Mouse (Mus musculus): ENCODE data around the gene Ctnna2. TPM values are rescaled to one million over a fixed set of nuclear protein-coding genes. Genes with fewer than 3 reads are reported as not detected.

Ctnna2 gene
- total and polyA plus RNA-seq, 3 experiments, result 0.11 TPM; not detected in 2

DNA sequence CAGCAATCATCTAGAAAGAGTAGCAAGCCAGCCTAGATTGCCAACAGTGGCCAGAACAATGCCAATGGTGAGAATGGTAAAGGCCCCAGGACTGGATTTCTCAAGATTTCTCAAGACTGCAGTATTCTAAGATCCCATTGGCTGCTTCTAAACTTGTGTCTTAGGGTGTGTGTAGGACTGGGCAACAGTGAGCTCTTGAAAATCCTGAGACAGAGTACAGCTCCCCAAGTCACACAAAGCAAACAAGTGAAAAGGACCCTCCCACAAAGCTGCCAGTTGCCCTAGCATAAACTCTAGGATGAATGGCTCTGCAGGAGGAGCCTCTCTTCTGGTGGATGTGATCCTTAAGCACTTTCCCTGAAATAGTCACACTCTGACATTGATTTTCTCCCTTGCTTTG lies 235.8 kb downstream of the Ctnna2 start:
- TF ChIP-seq POLR2AphosphoS5 (IDR thresholded peaks at IDR 0.05; ENCODE audit: insufficient replicate concordance, low read depth, low read length), result no peak
- no peak for TF ChIP-seq CTCF (IDR thresholded peaks at IDR 0.05; ENCODE audit: low read depth, low read length)
- TF ChIP-seq TAL1 (conservative IDR thresholded peaks at IDR 0.05; ENCODE audit: low read depth, low read length), result no peak
- TF ChIP-seq GATA1 (IDR thresholded peaks at IDR 0.05; ENCODE audit: borderline replicate concordance, low read length), result no peak
- no peak for TF ChIP-seq GATA2 (IDR thresholded peaks at IDR 0.05; ENCODE audit: borderline replicate concordance, low read depth, low read length)
- no peak for ATAC-seq (ENCODE audit: extremely low read depth, insufficient number of reproducible peaks, low FRiP score, poor library complexity, severe bottlenecking)
- 0 out of 2 replicates have a peak, but pooled peaks cover 1% of the 10 kb centered on the region for H3K9me3 ChIP-seq (replicated peaks)
- no peaks in the 10 kb centered on the region for H3K27me3 ChIP-seq (ENCODE audit: insufficient read depth, low read length)
- no peaks in the 10 kb centered on the region for H3K36me3 ChIP-seq (replicated peaks)
- H3K4me1 ChIP-seq (ENCODE audit: insufficient read depth, low read depth, low read length), result no peaks in the 10 kb centered on the region
- no peak overlapping the region for H3K4me3 ChIP-seq (ENCODE audit: low read depth, low read length)
- DNase-seq (ENCODE audit: low spot score), result no peak

DNA sequence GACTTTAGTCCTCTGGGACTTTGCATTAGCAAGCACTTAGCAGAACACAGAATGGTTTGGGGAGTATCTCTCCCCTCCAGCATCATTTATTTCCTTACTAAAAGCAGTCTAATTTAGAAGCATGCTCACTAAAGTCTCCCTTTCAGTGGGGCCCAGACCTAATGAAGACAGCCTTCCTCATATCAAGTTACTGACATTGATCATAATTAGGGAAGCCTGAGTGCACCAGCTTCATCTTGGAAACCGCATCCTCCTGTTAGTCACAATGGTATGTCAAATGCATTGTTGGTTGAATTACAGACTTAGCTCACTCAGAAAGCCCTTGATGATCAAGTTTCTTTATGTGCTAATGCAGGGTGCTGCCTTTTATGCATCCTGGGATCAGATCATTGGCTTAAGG lies 236.5 kb downstream of the Ctnna2 start:
- Histone ChIP-seq H3K4me3 (ENCODE audit: low read depth, low read length) (no peak overlapping the region), H3K36me3 (replicated peaks) (no peaks in the 10 kb centered on the region), H3K4me1 (ENCODE audit: insufficient read depth, low read depth, low read length) (no peaks in the 10 kb centered on the region), H3K9me3 (replicated peaks) (no peaks in the 10 kb centered on the region), H3K27me3 (ENCODE audit: insufficient read depth, low read length) (no peaks in the 10 kb centered on the region)
- ATAC-seq (ENCODE audit: extremely low read depth, insufficient number of reproducible peaks, low FRiP score, poor library complexity, severe bottlenecking) (no peak), DNase-seq (ENCODE audit: low spot score) (no peak)
- TF ChIP-seq CTCF (IDR thresholded peaks at IDR 0.05; ENCODE audit: low read depth, low read length) (no peak), TAL1 (conservative IDR thresholded peaks at IDR 0.05; ENCODE audit: low read depth, low read length) (no peak), GATA1 (IDR thresholded peaks at IDR 0.05; ENCODE audit: borderline replicate concordance, low read length) (no peak), GATA2 (IDR thresholded peaks at IDR 0.05; ENCODE audit: borderline replicate concordance, low read depth, low read length) (no peak), POLR2AphosphoS5 (IDR thresholded peaks at IDR 0.05; ENCODE audit: insufficient replicate concordance, low read depth, low read length) (no peak)

DNA sequence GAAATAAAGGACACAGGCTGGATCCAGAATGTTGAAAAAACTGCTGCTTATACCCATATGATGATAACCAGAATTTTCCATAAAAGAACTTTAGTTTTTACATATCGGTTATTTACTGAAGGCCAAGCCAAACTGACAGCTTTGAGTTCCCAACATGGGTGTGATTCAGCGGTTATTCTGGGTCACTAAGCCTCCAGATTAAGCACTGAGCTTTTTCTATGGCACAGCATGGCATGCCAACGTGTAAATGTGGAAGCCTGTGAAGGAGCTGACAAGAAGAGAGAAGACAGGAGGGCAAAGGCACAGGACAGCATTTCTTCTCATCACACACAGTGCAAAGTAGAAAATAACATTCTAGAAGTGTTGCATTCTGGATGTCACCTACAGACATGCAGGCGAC lies 240.9 kb downstream of the Ctnna2 start:
- ATAC-seq (ENCODE audit: extremely low read depth, insufficient number of reproducible peaks, low FRiP score, poor library complexity, severe bottlenecking) (no peak), DNase-seq (ENCODE audit: low spot score) (no peak)
- H3K27me3 ChIP-seq (ENCODE audit: insufficient read depth, low read length), result no peaks in the 10 kb centered on the region
- H3K4me1 ChIP-seq (ENCODE audit: insufficient read depth, low read depth, low read length), result no peaks in the 10 kb centered on the region
- no peak for TF ChIP-seq POLR2AphosphoS5 (IDR thresholded peaks at IDR 0.05; ENCODE audit: insufficient replicate concordance, low read depth, low read length)
- H3K36me3 ChIP-seq (replicated peaks), result no peaks in the 10 kb centered on the region
- H3K4me3 ChIP-seq (ENCODE audit: low read depth, low read length), result no peak overlapping the region
- H3K9me3 ChIP-seq (replicated peaks), result peaks cover 3% of the 10 kb centered on the region

DNA sequence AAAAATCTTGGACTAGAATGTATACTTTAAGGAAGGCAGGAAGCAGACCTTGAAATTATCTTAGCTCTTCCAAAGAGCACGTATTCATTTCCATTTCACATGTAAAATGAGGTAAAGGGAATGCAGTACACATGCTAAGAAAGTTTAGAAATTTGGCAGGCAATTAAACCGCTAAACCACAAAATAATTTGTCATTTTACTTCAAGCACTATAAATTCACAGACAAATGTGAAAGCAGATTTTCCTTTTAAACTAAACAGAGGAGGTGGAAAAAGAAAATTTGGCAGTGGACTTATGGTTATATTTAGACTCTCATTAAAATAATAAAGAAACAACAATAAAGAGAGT lies 254.6 kb downstream of the Ctnna2 start:
- DNase-seq (ENCODE audit: low spot score) (no peak), ATAC-seq (ENCODE audit: extremely low read depth, insufficient number of reproducible peaks, low FRiP score, poor library complexity, severe bottlenecking) (no peak)
- no peaks in the 10 kb centered on the region for H3K27me3 ChIP-seq (ENCODE audit: insufficient read depth, low read length)
- H3K4me3 ChIP-seq (ENCODE audit: low read depth, low read length), result no peak overlapping the region
- H3K36me3 ChIP-seq (replicated peaks), result no peaks in the 10 kb centered on the region
- no peak for TF ChIP-seq GATA1 (IDR thresholded peaks at IDR 0.05; ENCODE audit: borderline replicate concordance, low read length)
- no peak for TF ChIP-seq TAL1 (conservative IDR thresholded peaks at IDR 0.05; ENCODE audit: low read depth, low read length)
- no peak for TF ChIP-seq CTCF (IDR thresholded peaks at IDR 0.05; ENCODE audit: low read depth, low read length)
- no peak for TF ChIP-seq GATA2 (IDR thresholded peaks at IDR 0.05; ENCODE audit: borderline replicate concordance, low read depth, low read length)
- TF ChIP-seq POLR2AphosphoS5 (IDR thresholded peaks at IDR 0.05; ENCODE audit: insufficient replicate concordance, low read depth, low read length), result no peak
- peaks cover 2% of the 10 kb centered on the region; the same call in 1 of the 2 replicates for H3K9me3 ChIP-seq (replicated peaks)
- no peaks in the 10 kb centered on the region for H3K4me1 ChIP-seq (ENCODE audit: insufficient read depth, low read depth, low read length)

DNA sequence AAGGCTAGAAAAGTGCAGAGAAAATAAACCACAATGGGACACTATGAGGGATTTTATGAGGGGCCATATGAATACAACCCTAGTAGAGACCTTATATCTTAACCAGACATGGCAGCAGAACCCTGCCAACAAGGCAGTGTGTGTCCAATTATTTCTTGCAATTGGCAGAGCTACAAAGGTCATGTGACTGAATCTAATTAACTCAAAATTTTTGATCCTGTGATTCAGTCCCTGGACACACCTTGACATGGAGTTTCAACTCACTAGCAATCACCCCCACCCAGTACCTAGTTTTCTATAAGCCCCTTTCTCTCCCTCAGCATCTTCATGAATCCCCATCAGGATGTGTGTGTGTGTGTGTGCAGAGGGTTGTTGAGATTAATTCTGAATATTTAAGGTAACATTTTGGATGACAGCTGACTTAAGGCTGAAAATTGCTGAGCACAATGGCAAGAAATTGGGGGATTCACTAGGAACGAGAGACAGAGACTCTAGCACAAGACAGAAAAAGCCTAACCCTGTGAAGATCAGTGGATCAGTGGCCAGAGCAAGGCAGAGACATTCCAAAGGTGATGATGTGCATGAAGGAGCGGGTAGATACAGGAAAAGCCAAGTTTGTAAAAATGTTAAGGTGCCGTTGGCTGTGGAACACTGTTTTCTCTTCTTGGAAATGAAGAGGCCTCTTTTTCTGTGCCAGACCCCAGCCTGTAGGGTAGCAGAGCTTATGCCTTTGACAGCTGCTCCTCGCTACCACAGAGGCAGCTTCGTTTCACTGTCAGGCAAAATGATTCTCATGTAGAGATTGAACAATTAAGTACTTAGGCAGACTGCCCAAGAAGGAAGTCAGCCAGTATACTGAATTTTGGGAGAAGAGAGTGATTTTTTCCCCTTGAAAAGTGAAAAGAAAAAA lies 255.2 kb downstream of the Ctnna2 start:
- Histone ChIP-seq H3K4me1 (ENCODE audit: insufficient read depth, low read depth, low read length) (no peaks in the 10 kb centered on the region), H3K36me3 (replicated peaks) (no peaks in the 10 kb centered on the region), H3K9me3 (replicated peaks) (peaks cover 2% of the 10 kb centered on the region; the same call in 1 of the 2 replicates), H3K4me3 (ENCODE audit: low read depth, low read length) (no peak overlapping the region), H3K27me3 (ENCODE audit: insufficient read depth, low read length) (no peaks in the 10 kb centered on the region)
- ATAC-seq (ENCODE audit: extremely low read depth, insufficient number of reproducible peaks, low FRiP score, poor library complexity, severe bottlenecking) (no peak), DNase-seq (ENCODE audit: low spot score) (no peak)
- no peak for TF ChIP-seq TAL1 (conservative IDR thresholded peaks at IDR 0.05; ENCODE audit: low read depth, low read length)
- TF ChIP-seq GATA2 (IDR thresholded peaks at IDR 0.05; ENCODE audit: borderline replicate concordance, low read depth, low read length), result no peak
- TF ChIP-seq GATA1 (IDR thresholded peaks at IDR 0.05; ENCODE audit: borderline replicate concordance, low read length), result no peak
- TF ChIP-seq CTCF (IDR thresholded peaks at IDR 0.05; ENCODE audit: low read depth, low read length), result no peak
- TF ChIP-seq POLR2AphosphoS5 (IDR thresholded peaks at IDR 0.05; ENCODE audit: insufficient replicate concordance, low read depth, low read length), result no peak

DNA sequence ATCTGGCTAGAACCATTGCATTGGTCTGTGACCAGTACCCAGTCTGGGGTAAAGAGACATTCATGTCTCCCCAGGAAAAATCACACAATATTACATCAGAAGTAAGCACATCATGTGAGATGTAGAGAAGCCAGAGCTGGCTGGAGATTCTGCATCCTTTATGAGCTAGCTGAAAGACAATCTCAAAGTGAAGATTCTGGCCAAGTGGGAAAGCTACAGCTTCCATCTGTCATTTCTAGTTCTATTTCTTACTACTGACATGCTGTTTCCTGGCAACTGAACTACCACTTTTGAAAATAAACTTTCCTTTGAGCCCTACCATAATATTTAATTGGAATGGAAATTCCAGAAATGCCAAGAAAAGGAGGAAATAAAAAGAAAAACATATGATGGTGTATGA lies 285.4 kb downstream of the Ctnna2 start:
- Histone ChIP-seq H3K27me3 (ENCODE audit: insufficient read depth, low read length) (no peaks in the 10 kb centered on the region), H3K9me3 (replicated peaks) (0 out of 2 replicates have a peak, but pooled peaks cover 2% of the 10 kb centered on the region), H3K36me3 (replicated peaks) (no peaks in the 10 kb centered on the region), H3K4me1 (ENCODE audit: insufficient read depth, low read depth, low read length) (no peaks in the 10 kb centered on the region), H3K4me3 (ENCODE audit: low read depth, low read length) (no peak overlapping the region)
- DNase-seq (ENCODE audit: low spot score) (no peak), ATAC-seq (ENCODE audit: extremely low read depth, insufficient number of reproducible peaks, low FRiP score, poor library complexity, severe bottlenecking) (no peak)
- TF ChIP-seq TAL1 (conservative IDR thresholded peaks at IDR 0.05; ENCODE audit: low read depth, low read length) (no peak), CTCF (IDR thresholded peaks at IDR 0.05; ENCODE audit: low read depth, low read length) (no peak), GATA1 (IDR thresholded peaks at IDR 0.05; ENCODE audit: borderline replicate concordance, low read length) (no peak), POLR2AphosphoS5 (IDR thresholded peaks at IDR 0.05; ENCODE audit: insufficient replicate concordance, low read depth, low read length) (no peak), GATA2 (IDR thresholded peaks at IDR 0.05; ENCODE audit: borderline replicate concordance, low read depth, low read length) (no peak)
